Mouse (Mus musculus) T-cell, adult 2 months (primary cell): ENCODE results near the gene Havcr2.
"Not testable (repeated sequence)": the region's sequence is repeated elsewhere in the genome, so short reads cannot be mapped to it uniquely, and the experiment has no call there.

Source experiments
- DNase-seq: peaks from one replicate; pipeline ENCODE4 v3.0.0; 2022; ENCODE audit warnings: low spot score

Gene Havcr2

DNA sequence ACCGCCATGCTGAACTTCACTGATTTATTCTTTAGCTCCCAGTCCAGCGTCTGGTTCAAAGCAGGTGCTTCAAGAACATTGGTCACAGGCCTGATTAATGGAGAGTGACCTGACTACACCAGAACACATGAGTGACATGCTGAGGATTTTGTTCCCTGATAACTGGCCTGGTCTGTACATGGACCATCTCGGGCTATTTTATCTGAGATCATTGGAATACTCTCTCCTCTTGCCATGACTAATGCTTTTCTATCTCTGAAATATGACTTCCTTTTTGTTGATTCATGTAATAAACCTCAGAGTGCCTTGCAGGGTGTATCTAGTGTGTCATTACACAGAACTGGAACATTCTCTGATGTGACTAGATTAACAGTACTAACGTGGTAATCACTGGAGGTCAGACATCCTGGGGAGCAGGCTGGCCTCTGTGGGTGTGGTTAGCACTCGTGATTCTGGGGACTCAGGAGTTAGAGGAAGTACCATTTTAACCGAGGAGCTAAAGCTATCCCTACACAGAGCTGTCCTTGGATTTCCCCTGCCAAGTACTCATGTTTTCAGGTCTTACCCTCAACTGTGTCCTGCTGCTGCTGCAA is at the start of gene Havcr2:
Gene Havcr2, plus strand, starts transcription at position 483 of the 593 bp plus-strand sequence.
- no peak for DNase-seq

DNA sequence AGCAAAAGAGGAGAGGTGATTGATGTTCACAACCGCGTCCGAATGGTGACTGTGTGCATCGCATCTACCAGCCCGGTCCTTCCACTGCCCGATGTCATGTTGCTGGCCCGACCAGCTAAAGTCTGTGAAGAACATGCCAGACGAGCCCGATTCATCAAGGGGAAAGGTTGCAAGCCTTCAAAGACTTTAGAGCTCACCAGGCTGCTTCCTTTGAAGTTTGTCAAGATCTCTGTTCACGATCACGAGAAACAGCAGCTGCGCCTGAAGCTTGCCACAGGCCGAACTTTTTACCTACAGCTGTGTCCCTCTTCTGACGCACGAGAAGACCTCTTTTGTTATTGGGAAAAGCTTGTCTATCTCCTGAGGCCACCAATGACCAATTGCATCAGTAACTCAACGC is 49.7 kb upstream of the Havcr2 start:
- peak; percentile 77 for DNase-seq

- DNase-seq = no peak
Measured at GRCm38 (mm10) chr11:46406721-46407120, 48.0 kb upstream of the Havcr2 start.

- no peak for DNase-seq
Measured at GRCm38 (mm10) chr11:46410018-46410563, 44.6 kb upstream of the Havcr2 start.

DNA sequence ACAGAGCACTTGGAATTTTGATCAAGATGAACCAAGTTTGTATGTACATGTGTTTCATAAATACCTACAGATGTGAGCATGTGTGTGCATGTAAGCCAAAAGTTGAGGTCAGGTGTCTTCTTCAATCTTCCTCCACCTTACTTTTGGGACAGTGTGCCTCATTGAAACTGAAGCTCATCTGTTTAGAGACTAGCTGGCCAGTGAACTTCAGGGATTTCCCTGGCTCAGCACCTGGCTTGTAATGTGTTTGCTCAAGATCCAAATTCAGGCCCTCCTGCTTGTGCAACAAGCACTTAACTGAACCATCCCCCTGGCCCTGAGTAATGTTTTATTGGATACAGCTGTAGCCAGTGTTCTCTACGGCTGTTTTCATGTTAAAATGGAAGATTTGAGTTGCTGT is 36.3 kb upstream of the Havcr2 start:
- no peak for DNase-seq

- DNase-seq = no peak
Measured at GRCm38 (mm10) chr11:46418860-46419259, 35.9 kb upstream of the Havcr2 start.

GRCm38 (mm10) chr11:46421086-46421888 is 33.4 kb upstream of the Havcr2 start:
- peak; percentile 68 for DNase-seq

DNA sequence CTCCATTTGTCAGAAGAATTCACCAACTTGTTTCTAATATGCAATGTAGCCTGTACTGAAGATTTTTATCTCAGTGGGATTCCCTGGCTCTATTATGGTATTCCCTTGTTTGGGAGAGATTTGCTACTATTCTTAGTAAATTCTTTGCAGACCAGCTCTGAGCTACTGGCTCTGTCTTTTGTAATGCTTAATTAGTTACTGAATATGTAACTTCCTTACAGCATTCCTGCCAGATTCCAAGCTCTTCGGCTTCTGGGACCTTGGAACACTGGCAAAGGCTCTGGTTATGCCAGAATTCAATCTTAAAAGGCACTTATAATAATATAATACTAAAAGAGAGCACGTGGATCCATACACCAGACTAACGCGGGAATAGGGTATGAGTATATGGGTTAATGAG is 26.6 kb upstream of the Havcr2 start:
- not testable (repeated sequence) for DNase-seq

DNA sequence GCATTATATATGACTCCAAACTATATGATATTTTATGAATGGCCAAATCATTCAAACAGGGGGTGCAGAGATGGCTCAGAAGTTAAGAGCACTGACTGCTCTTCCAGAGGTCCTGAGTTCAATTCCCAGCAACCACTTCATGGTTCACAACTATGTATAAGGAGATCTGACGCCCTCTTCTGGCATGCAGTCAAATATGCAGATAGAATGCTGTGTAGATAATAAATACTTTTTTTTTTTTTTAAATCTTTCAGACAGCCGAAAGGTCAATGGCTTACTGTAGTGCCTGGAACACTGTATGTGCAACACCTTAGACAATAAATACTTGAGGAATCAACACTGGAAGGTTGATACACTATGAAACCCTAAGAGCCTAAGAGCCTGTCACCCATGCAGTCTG is 24.6 kb upstream of the Havcr2 start:
- DNase-seq = no peak

- DNase-seq = peak; percentile 82
Measured at GRCm38 (mm10) chr11:46431129-46431528, 23.6 kb upstream of the Havcr2 start.

GRCm38 (mm10) chr11:46435363-46435762 is 19.4 kb upstream of the Havcr2 start:
- no peak for DNase-seq

DNA sequence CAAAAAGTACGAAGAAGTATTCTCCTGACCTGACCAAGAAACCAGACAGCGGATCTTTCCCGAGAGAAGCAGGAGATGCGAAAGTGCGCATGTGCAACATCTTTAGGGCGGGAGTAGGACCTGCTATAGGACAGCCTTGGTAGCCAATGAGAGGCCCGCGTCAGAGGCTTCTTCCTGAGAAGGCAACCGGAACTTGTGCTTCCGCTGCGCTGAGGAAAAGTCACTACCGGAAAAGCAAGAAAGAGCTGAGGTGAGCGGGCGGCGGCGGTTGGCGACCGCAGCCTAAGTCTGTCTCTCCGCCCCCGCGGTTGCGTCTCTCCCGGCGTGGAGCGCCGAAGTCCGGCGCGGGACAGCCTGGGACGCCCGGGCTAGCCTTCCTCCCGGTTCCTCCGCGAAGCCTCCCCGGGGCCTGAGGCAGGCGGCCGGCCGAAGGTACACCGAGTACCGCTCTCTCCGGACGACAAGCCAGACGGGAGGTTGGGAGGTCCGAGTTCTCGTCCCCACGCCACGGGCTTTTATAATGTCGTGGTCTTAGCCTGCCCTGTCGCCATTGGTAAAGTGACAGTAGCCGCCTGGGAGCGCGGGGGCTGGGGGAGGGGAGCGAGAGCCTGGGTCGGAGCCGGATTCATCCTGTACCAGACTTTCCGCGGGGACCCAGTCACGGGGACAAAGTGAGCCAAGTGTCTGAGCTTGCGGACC is 17.8 kb upstream of the Havcr2 start, which contains the start of gene Med7:
Gene Med7, plus strand, starts transcription at position 166 of the 699 bp plus-strand sequence.
- DNase-seq = peak; percentile 95

- DNase-seq = peak; percentile 55
Measured at GRCm38 (mm10) chr11:46437459-46438000, 17.2 kb upstream of the Havcr2 start.

DNA sequence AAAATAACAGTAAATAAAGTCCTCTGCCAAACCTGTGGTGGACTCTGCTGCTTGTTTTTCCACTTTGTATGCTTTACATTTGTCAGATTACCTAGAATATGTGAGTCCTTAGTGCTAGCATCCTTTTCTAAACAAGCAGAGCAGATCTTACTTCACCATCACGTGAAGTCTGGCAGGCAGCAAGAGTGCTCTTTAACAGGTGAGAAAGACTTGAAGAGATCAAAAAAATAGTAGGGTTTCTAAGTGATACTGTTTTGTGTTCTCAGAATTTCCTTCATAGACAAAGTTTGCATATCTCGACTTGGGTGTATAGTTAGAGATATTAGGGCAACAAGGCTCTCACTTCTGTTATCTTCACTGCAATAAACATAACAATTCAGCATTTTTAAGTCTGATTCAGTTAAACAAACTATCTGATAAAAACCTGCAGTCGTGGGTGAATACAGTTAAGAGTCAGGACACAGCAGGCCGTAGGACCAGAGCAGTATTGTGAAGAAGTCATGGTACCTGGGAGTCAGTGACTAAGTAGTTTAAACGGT is 15.7 kb upstream of the Havcr2 start:
- no peak for DNase-seq

GRCm38 (mm10) chr11:46441774-46442173 is 13.0 kb upstream of the Havcr2 start:
- DNase-seq = no peak

GRCm38 (mm10) chr11:46443152-46443551 is 11.6 kb upstream of the Havcr2 start:
- no peak for DNase-seq

- DNase-seq = no peak
Measured at GRCm38 (mm10) chr11:46443979-46444378, 10.8 kb upstream of the Havcr2 start.

DNA sequence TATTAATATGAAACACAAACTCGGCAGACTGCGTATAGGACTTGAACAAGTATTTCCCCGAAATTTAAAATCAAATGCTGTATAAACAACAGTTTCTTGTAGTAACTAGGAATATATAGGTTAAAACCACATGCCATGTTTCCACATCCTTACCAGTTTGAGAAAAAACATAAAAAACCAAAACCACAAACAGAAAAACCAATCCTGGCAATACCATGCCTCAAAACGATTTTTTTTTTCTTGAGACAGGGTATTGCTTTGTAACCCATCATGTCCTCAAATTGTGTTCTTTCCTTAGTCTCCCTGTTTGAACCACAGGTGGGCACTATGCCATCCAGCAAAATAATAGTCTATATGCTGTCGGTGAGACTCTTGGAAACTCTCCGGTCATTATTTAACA is 8.6 kb upstream of the Havcr2 start:
- no peak for DNase-seq

GRCm38 (mm10) chr11:46447644-46448484 is 6.9 kb upstream of the Havcr2 start:
- peak; percentile 43 for DNase-seq

- DNase-seq = no peak
Measured at GRCm38 (mm10) chr11:46449461-46450080, 5.2 kb upstream of the Havcr2 start.

DNA sequence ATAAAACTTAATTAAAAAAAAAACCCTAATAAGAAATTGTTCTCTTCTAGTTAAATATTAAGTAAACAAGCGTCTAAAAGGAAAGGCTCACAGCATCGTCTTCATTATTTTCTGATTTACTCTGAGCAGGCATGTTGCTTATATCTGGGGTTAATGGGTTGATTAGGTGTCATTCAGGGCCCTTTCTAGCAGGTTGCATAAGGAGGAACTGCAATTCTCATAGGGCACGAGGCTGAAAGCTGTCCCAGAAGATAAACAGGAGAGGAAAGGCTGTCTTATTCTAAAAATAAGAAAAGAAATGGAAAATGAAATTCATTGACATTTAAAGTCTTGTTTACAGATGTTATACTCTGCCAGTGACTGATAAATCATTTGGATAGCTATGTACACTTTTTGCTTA is 5.2 kb downstream of the Havcr2 start:
- no peak for DNase-seq
